Mouse (Mus musculus) heart, adult 2 months (tissue): Measurements from ENCODE around the gene E130116L18Rik. TPM values are rescaled to one million over a fixed set of nuclear protein-coding genes. Genes with fewer than 3 reads are reported as not detected.
"Not testable (repeated sequence)": the region's sequence is repeated elsewhere in the genome, so short reads cannot be mapped to it uniquely, and the experiment has no call there.

ENCODE experiments used
- DNase-seq, 2 experiments: peaks; one replicate each; pipeline ENCODE4 v3.0.0; 2021
- H3K27ac ChIP-seq: fragments of 200-600 bp; 2 replicates; pipeline ENCODE4 v1.8.1; 2022
- H3K27me3 ChIP-seq: fragments of 200-500 bp; 2 replicates; pipeline ENCODE4 v1.6.1; 2012; ENCODE audit warnings: mild to moderate bottlenecking, low read length, inconsistent platforms, mixed read lengths; ENCODE audit not compliant: control insufficient read depth, insufficient read depth
- H3K36me3 ChIP-seq: fragments of 200-500 bp; 2 replicates; pipeline ENCODE4 v1.6.1; 2012; ENCODE audit warnings: low read length, inconsistent platforms; ENCODE audit not compliant: control insufficient read depth, insufficient read depth
- H3K4me1 ChIP-seq: fragments of 200-500 bp; 2 replicates; pipeline ENCODE4 v1.6.1; 2011; ENCODE audit warnings: low read length; ENCODE audit not compliant: control insufficient read depth, insufficient read depth
- H3K4me3 ChIP-seq: fragments of 200-600 bp; 2 replicates; pipeline ENCODE4 v1.8.1; 2022
- H3K79me2 ChIP-seq: fragments of 200-500 bp; replicated peaks from 2 replicates; pipeline ENCODE4 v1.6.1; 2012; ENCODE audit warnings: mild to moderate bottlenecking, inconsistent platforms, low read length, moderate library complexity, mixed read lengths; ENCODE audit not compliant: control insufficient read depth, insufficient read depth
- H3K9ac ChIP-seq: fragments of 200-500 bp; 2 replicates; pipeline ENCODE4 v1.6.1; 2012; ENCODE audit warnings: low read depth, mild to moderate bottlenecking, control low read depth, inconsistent platforms, low read length, mixed read lengths
- CTCF ChIP-seq: fragments of 200-600 bp; IDR thresholded peaks from 2 replicates; pipeline ENCODE4 v1.8.1; 2022; ENCODE audit warnings: antibody characterized with exemption, mild to moderate bottlenecking, moderate library complexity
- EP300 ChIP-seq: fragments of 200-500 bp; IDR thresholded peaks from 2 replicates; pipeline ENCODE4 v1.6.1; 2011; ENCODE audit warnings: low read depth, low read length, control low read depth; ENCODE audit not compliant: insufficient read depth
- POLR2A ChIP-seq: fragments of 200-500 bp; IDR thresholded peaks from 2 replicates; pipeline ENCODE4 v1.6.1; 2011; ENCODE audit warnings: mild to moderate bottlenecking, low read depth, low read length, control low read depth; ENCODE audit not compliant: insufficient read depth
- WGBS: fragments of 180-500 bp; shearing (Covaris S2); methylation state at CpG from one replicate; pipeline ENCODE4 v1.1.7; 2018; 5-methylcytosine and 5-hydroxymethylcytosine counted together
- intact Hi-C: fragments of 180-260 bp; cut with DNase I; formaldehyde crosslinking; loops from one replicate; pipeline ENCODE4 v1.15.1; 2025
- polyA plus RNA-seq: library from polyadenylated mRNA; depleted of rRNA; stranded (reverse); fragments of >200 nt; gene quantifications from 2 replicates; pipeline ENCODE4 v1.2.3, GENCODE M21; 2012
- total RNA-seq, 2 experiments: library from RNA; stranded (reverse); gene quantifications; 2 replicates each; pipeline ENCODE4 v1.2.3; 2021

The E130116L18Rik gene
- total and polyA plus RNA-seq, 3 experiments, result not detected

GRCm38 (mm10) chr5:25252825-25253544, 30.0 kb upstream of the E130116L18Rik start:
- no peak overlapping the region for H3K4me3 ChIP-seq
- intact Hi-C loops, result no loop called here
- TF ChIP-seq POLR2A (no peak), CTCF (no peak), EP300 (no peak)

GRCm38 (mm10) chr5:25252423-25252822, 29.5 kb upstream of the E130116L18Rik start:
- H3K36me3 ChIP-seq, result peaks cover 8% of the 10 kb centered on the region

More at GRCm38 (mm10) chr5:25252825-25253544, 30.0 kb upstream of the E130116L18Rik start:
- Histone ChIP-seq H3K79me2 (no peaks in the 10 kb centered on the region), H3K27ac (no peak overlapping the region), H3K4me1 (no peaks in the 10 kb centered on the region), H3K9ac (no peak overlapping the region), H3K36me3 (peaks cover 8% of the 10 kb centered on the region), H3K27me3 (no peaks in the 10 kb centered on the region)
- WGBS, result 73% methylated on average over 8 of the region's 8 CpGs
- DNase-seq, result no peak

GRCm38 (mm10) chr5:25247036-25247435, 24.1 kb upstream of the E130116L18Rik start:
- intact Hi-C loops, result no loop called here
- no peak for TF ChIP-seq EP300
- no peak for TF ChIP-seq POLR2A
- DNase-seq, result no peak

More at GRCm38 (mm10) chr5:25252423-25252822, 29.5 kb upstream of the E130116L18Rik start:
- no peak for DNase-seq
- intact Hi-C loops, result no loop called here
- Histone ChIP-seq H3K4me1 (no peaks in the 10 kb centered on the region), H3K79me2 (no peaks in the 10 kb centered on the region), H3K4me3 (no peak overlapping the region), H3K27ac (no peak overlapping the region), H3K9ac (no peak overlapping the region), H3K27me3 (no peaks in the 10 kb centered on the region)
- no peak for TF ChIP-seq POLR2A
- no peak for TF ChIP-seq CTCF
- no peak for TF ChIP-seq EP300
- WGBS, result 48% methylated on average over 2 of the region's 2 CpGs

GRCm38 (mm10) chr5:25246473-25246865, 23.5 kb upstream of the E130116L18Rik start:
- 82% methylated on average over 1 of the region's 1 CpGs for WGBS
- H3K79me2 ChIP-seq, result no peaks in the 10 kb centered on the region
- H3K4me1 ChIP-seq, result no peaks in the 10 kb centered on the region
- no peak for DNase-seq
- no peak overlapping the region for H3K4me3 ChIP-seq
- no peak overlapping the region for H3K27ac ChIP-seq
- TF ChIP-seq CTCF, result no peak
- no peak for TF ChIP-seq POLR2A
- no peak for TF ChIP-seq EP300
- no peak overlapping the region for H3K9ac ChIP-seq
- no peaks in the 10 kb centered on the region for H3K36me3 ChIP-seq
- H3K27me3 ChIP-seq, result no peaks in the 10 kb centered on the region
- intact Hi-C loops, result no loop called here

More at GRCm38 (mm10) chr5:25247036-25247435, 24.1 kb upstream of the E130116L18Rik start:
- Histone ChIP-seq H3K27me3 (no peaks in the 10 kb centered on the region), H3K79me2 (no peaks in the 10 kb centered on the region), H3K27ac (no peak overlapping the region), H3K4me3 (no peak overlapping the region), H3K36me3 (no peaks in the 10 kb centered on the region), H3K9ac (no peak overlapping the region), H3K4me1 (no peaks in the 10 kb centered on the region)
- WGBS, result 79% methylated on average over 3 of the region's 3 CpGs

- no peaks in the 10 kb centered on the region for H3K79me2 ChIP-seq
- WGBS, result 89% methylated on average over 10 of the region's 10 CpGs
- no peaks in the 10 kb centered on the region for H3K4me1 ChIP-seq
- TF ChIP-seq CTCF, result no peak
- no peaks in the 10 kb centered on the region for H3K27me3 ChIP-seq
- H3K9ac ChIP-seq, result no peak overlapping the region
- no peaks in the 10 kb centered on the region for H3K36me3 ChIP-seq
- intact Hi-C loops, result no loop called here
- H3K27ac ChIP-seq, result no peak overlapping the region
- no peak for DNase-seq
- H3K4me3 ChIP-seq, result no peak overlapping the region
Observed at GRCm38 (mm10) chr5:25245806-25246472, 23.0 kb upstream of the E130116L18Rik start.

GRCm38 (mm10) chr5:25243101-25243500, 20.1 kb upstream of the E130116L18Rik start:
- Histone ChIP-seq H3K4me1 (no peaks in the 10 kb centered on the region), H3K9ac (no peak overlapping the region), H3K36me3 (no peaks in the 10 kb centered on the region), H3K79me2 (no peaks in the 10 kb centered on the region), H3K4me3 (no peak overlapping the region), H3K27ac (no peak overlapping the region), H3K27me3 (no peaks in the 10 kb centered on the region)
- TF ChIP-seq EP300, result no peak
- TF ChIP-seq POLR2A, result no peak
- no peak for TF ChIP-seq CTCF
- DNase-seq, result no peak
- WGBS, result 87% methylated on average over 6 of the region's 6 CpGs
- intact Hi-C loops, result no loop called here

GRCm38 (mm10) chr5:25224377-25224776, 1.4 kb upstream of the E130116L18Rik start:
- H3K4me1 ChIP-seq, H3K36me3 ChIP-seq, intact Hi-C loops, DNase-seq, H3K9ac ChIP-seq, H3K27ac ChIP-seq, H3K27me3 ChIP-seq, H3K4me3 ChIP-seq, H3K79me2 ChIP-seq: not testable (repeated sequence)
- 95% methylated on average over 1 of the region's 1 CpGs for WGBS
